Mouse (Mus musculus): ENCODE measurements at regions not wholly inside any gene's neighbourhood (a gene's known extent, or its start where the extent isn't known, plus 50 kb on each side); places are given as distances from the start of the nearest gene placed in this dataset.

DNA sequence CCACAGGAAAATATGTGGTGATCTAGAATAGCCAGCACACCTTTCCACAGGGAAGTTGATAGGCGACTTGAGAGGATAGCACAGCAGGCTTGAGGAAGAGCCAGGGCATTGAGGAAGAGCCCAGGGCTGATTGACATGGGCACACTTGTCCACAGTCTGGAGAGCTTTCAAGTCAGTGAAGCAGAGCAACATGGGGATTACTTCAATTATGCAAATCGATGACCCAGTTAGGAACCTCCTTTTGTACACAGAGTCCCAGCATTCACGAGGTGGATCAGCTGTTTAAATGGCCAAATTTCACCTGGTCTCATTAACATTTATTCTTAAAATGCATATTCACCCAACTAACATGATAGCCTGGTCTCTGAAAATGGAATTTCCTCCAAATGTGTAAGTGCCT lies 186.1 kb downstream of the Brinp2 start:
- peak; percentile 81 for DNase-seq

DNA sequence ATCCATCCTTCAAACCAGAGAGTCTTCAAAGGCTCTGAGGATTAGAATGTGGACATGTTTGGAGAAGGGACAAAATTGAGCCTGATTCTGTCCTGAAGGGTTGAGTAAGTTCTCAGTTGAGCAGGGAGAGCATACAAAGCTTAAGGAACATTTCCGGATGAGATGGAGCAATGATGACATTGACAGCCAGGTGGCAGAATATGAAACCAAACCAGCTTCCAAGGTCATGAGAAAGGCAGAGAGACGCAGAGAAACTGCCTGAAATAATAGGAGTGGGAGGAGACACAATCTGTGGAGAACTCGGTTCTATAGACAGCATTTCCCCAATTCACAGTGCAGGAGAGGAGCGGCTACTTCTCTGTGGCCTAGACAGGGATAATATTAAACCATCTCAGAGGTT lies 176.0 kb downstream of the Brinp2 start:
- no peak for DNase-seq

DNA sequence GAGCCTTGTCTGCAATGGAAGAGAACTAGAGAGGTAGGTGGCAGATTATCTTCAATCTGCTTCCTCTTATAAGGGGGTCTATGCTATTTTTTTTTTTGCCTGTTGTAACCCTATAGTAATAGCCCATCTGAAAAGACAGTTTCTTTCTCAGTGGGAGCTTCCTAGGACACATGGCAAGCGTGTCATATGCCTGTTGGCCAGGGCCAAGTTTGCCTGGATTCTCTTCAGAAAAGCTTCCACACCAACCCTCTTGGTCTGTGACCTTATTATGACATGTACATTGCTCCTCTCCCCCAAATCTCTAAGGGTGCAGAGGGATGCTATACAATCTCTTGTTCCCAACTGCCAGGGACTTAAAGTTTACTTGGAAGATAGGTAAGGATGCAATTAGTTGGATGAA lies 174.8 kb downstream of the Brinp2 start:
- no peak for DNase-seq

- no peak for DNase-seq
Observed at GRCm38 (mm10) chr1:158187651-158188050, 168.5 kb downstream of the Brinp2 start.

GRCm38 (mm10) chr1:158192841-158193551 lies 163.1 kb downstream of the Brinp2 start:
- peak; percentile 92 for DNase-seq

DNA sequence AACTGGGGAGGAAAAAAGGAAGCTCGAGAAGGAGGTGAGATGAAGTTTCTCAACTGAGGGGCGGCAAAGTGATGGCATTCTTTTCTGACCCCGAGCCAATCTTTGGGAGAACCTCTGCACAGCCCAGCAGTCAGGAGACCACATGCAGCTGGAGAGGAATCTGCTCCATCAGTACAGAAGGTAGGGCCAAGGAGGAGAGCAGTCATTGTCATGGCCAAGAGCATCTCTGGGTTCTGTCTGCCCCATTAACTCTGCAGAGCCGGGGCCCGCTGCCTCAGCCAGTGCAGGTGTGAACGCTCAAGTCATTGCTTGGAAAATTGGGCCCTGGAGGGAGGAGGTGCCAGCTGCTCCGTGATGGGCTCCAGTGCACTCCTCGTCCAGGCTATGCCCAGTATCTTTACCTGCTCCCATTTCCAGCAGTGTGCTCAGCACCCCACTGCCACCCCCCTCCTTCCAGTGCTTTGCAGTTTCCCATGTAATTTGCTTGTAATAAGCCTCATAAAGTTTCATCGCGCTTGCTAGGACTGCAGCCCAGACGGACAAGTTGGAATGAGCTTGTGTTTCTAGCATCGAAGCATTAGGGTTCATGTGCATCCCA lies 162.1 kb downstream of the Brinp2 start:
- DNase-seq: peak; percentile 30

All from retina, postnatal 1 day (tissue).